Mouse (Mus musculus) embryonic facial prominence, embryonic 15.5 days (tissue): ENCODE data around the gene Ssbp3. TPM values are rescaled to one million over a fixed set of nuclear protein-coding genes. Genes with fewer than 3 reads are reported as not detected.

ENCODE experiments used
- ATAC-seq: fragments of 200-750 bp; cut with Nextera tagmentation; 2 replicates; pipeline ENCODE4 v1.8.0; 2017; ENCODE audit warnings: low read depth, moderate TSS enrichment; ENCODE audit not compliant: insufficient number of reproducible peaks, low FRiP score, low TSS enrichment
- H3K27ac ChIP-seq: fragments of 300-500 bp; sonication (generic); replicated peaks from 2 replicates; pipeline ENCODE4 v1.5.1; 2015; ENCODE audit warnings: mild to moderate bottlenecking, inconsistent platforms
- H3K27me3 ChIP-seq: fragments of 300-500 bp; sonication (generic); 2 replicates; pipeline ENCODE4 v1.6.1; 2015; ENCODE audit warnings: inconsistent platforms
- H3K36me3 ChIP-seq: fragments of 300-500 bp; sonication (generic); 2 replicates; pipeline ENCODE4 v1.6.1; 2015; ENCODE audit warnings: mild to moderate bottlenecking, inconsistent platforms
- H3K4me1 ChIP-seq: fragments of 300-500 bp; sonication (generic); 2 replicates; pipeline ENCODE4 v1.6.1; 2015; ENCODE audit warnings: inconsistent platforms
- H3K4me2 ChIP-seq: fragments of 300-500 bp; sonication (generic); replicated peaks from 2 replicates; pipeline ENCODE4 v1.6.1; 2015; ENCODE audit warnings: mild to moderate bottlenecking, inconsistent platforms
- H3K4me3 ChIP-seq: fragments of 300-500 bp; sonication (generic); replicated peaks from 2 replicates; pipeline ENCODE4 v1.5.1; 2015; ENCODE audit warnings: mild to moderate bottlenecking, inconsistent platforms
- H3K9ac ChIP-seq: fragments of 300-500 bp; sonication (generic); 2 replicates; pipeline ENCODE4 v1.6.1; 2015; ENCODE audit warnings: inconsistent platforms
- H3K9me3 ChIP-seq: fragments of 300-500 bp; sonication (generic); replicated peaks from 2 replicates; pipeline ENCODE4 v1.6.1; 2016; ENCODE audit warnings: inconsistent platforms
- WGBS: fragments of 180-500 bp; shearing (Covaris S2); methylation state at CpG from one replicate; pipeline ENCODE4 v1.1.7; 2015; 5-methylcytosine and 5-hydroxymethylcytosine counted together
- polyA plus RNA-seq: library from polyadenylated mRNA; unstranded; fragments of >200 nt; fragmentation: Nextera tagmentation; extraction: Ambion mirVana; gene quantifications from 2 replicates; pipeline ENCODE4 v1.2.1, GENCODE M21; 2015

The Ssbp3 gene
- polyA plus RNA-seq, 1 experiment from 2014 or later: 136 TPM

DNA sequence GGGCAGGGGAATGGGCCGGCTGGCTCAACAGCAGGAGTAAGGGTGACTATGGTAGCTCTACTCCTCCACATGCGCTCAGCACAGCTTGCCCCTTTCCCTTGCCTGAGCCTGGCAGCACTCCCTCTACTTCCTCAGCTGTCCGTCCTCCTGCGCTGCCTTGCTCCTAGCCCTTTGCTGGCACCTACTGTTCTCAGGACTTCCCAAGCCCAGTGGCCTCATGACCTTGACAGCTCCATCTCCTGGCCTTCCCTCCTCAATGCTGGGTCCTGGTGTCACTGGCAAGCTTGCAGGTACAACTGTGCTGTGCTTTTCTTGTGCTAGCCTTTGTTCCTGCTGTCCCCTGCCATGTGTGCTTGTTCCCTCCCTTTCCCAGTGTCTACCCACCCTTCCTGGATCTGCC, 172.6 kb downstream of the Ssbp3 start:
- no peak overlapping the region for H3K4me2 ChIP-seq
- H3K9ac ChIP-seq: no peak overlapping the region
- H3K9me3 ChIP-seq: no peaks in the 10 kb centered on the region
- no peak overlapping the region for H3K27ac ChIP-seq
- 90% methylated on average over 4 of the region's 4 CpGs for WGBS
- no peak overlapping the region for H3K4me3 ChIP-seq
- H3K27me3 ChIP-seq: no peaks in the 10 kb centered on the region
- H3K4me1 ChIP-seq: peaks cover 12% of the 10 kb centered on the region; the same call in 1 of the 2 replicates
- ATAC-seq: no peak
- no peaks in the 10 kb centered on the region for H3K36me3 ChIP-seq

DNA sequence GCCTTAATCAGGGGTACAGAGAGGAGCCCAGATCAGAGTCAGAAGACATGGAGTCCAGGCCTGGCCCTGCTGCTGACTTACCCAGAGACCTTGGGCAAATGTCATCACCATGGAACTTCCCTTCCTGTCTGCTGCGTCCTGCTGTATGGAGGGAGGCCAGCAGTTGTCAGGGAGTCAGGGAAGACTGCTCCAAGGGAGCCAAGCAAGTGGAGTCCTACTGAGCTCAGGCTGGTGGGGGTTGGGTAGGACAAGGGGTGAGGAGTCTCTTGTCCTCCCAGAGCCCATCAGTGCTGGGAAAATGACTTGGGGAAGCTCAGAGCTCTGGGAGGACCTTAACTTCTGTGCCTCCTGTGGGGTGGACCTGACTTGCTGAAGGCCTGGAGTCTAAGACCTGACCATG, 173.8 kb downstream of the Ssbp3 start:
- WGBS: 33% methylated on average over 1 of the region's 1 CpGs
- H3K4me3 ChIP-seq: no peak overlapping the region
- H3K27me3 ChIP-seq: no peaks in the 10 kb centered on the region
- no peaks in the 10 kb centered on the region for H3K9me3 ChIP-seq
- no peaks in the 10 kb centered on the region for H3K36me3 ChIP-seq
- no peak overlapping the region for H3K4me2 ChIP-seq
- peaks cover 12% of the 10 kb centered on the region; the same call in 1 of the 2 replicates for H3K4me1 ChIP-seq
- no peak overlapping the region for H3K27ac ChIP-seq
- ATAC-seq: no peak
- no peak overlapping the region for H3K9ac ChIP-seq

GRCm38 (mm10) chr4:107084858-107085257, 174.4 kb downstream of the Ssbp3 start:
- Histone ChIP-seq H3K4me2 (no peak overlapping the region), H3K4me3 (no peak overlapping the region), H3K27me3 (no peaks in the 10 kb centered on the region), H3K9ac (no peak overlapping the region), H3K4me1 (peaks cover 12% of the 10 kb centered on the region; the same call in 1 of the 2 replicates), H3K9me3 (no peaks in the 10 kb centered on the region), H3K36me3 (no peaks in the 10 kb centered on the region), H3K27ac (no peak overlapping the region)
- 14% methylated on average over 6 of the region's 6 CpGs for WGBS
- ATAC-seq: peak; percentile 74

DNA sequence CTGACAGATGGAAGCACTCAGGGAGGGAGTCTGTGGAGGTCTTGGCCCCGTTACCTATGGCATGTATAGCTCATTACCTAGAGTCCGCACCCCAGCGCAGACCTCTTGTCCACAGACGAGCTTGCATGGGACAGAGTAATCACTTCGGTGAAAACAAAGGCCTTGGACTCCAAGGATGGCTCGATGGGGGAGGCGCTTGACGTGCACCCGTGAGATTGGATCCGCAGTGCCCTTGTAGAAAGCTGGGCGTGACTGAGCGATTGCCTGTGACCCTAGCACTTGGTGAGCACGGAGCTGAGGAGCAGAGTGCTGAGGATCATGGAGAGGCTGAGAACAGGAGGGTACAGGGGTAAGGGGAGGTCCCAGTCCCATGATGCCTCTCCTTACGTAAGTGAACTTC, 181.2 kb downstream of the Ssbp3 start:
- 78% methylated on average over 14 of the region's 14 CpGs for WGBS
- no peak for ATAC-seq
- no peak overlapping the region for H3K9ac ChIP-seq

GRCm38 (mm10) chr4:107094484-107095187, 184.1 kb downstream of the Ssbp3 start:
- H3K27ac ChIP-seq: no peak overlapping the region
- no peaks in the 10 kb centered on the region for H3K9me3 ChIP-seq
- no peaks in the 10 kb centered on the region for H3K27me3 ChIP-seq
- ATAC-seq: no peak
- 58% methylated on average over 16 of the region's 16 CpGs for WGBS
- H3K4me3 ChIP-seq: no peak overlapping the region
- H3K4me1 ChIP-seq: peaks cover 12% of the 10 kb centered on the region; the same call in 1 of the 2 replicates
- H3K9ac ChIP-seq: no peak overlapping the region
- H3K36me3 ChIP-seq: no peaks in the 10 kb centered on the region
- H3K4me2 ChIP-seq: no peak overlapping the region

More for the DNA sequence above, 181.2 kb downstream of the Ssbp3 start:
- peaks cover 9% of the 10 kb centered on the region; the same call in 1 of the 2 replicates for H3K4me1 ChIP-seq
- no peak overlapping the region for H3K27ac ChIP-seq
- no peaks in the 10 kb centered on the region for H3K27me3 ChIP-seq
- no peak overlapping the region for H3K4me3 ChIP-seq
- H3K4me2 ChIP-seq: no peak overlapping the region
- no peaks in the 10 kb centered on the region for H3K9me3 ChIP-seq
- H3K36me3 ChIP-seq: no peaks in the 10 kb centered on the region

DNA sequence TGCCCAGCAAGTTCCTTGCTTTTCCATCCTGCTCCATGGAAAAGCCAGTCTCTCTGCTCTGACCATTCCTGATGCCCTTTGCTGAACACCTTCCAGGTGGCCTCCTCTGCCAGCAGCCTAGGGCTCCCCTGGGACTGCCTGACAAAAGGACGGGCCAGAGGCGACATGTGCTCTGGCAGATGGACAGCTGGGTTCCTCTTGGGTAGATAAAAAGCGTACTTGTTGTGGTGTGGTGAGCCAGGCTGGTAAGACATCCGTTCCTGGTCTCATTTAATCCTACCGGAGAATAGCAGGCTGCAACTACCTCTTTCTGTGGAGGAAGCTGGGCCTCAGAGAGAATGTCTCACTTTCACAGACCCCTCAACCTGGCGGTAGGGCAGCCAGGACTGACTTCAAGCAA, 185.5 kb downstream of the Ssbp3 start:
- Histone ChIP-seq H3K9me3 (no peaks in the 10 kb centered on the region), H3K9ac (no peak overlapping the region), H3K27me3 (no peaks in the 10 kb centered on the region), H3K27ac (no peak overlapping the region), H3K36me3 (no peaks in the 10 kb centered on the region), H3K4me3 (no peak overlapping the region), H3K4me1 (peaks cover 12% of the 10 kb centered on the region; the same call in 1 of the 2 replicates), H3K4me2 (no peak overlapping the region)
- WGBS: 23% methylated on average over 6 of the region's 6 CpGs
- ATAC-seq: no peak

DNA sequence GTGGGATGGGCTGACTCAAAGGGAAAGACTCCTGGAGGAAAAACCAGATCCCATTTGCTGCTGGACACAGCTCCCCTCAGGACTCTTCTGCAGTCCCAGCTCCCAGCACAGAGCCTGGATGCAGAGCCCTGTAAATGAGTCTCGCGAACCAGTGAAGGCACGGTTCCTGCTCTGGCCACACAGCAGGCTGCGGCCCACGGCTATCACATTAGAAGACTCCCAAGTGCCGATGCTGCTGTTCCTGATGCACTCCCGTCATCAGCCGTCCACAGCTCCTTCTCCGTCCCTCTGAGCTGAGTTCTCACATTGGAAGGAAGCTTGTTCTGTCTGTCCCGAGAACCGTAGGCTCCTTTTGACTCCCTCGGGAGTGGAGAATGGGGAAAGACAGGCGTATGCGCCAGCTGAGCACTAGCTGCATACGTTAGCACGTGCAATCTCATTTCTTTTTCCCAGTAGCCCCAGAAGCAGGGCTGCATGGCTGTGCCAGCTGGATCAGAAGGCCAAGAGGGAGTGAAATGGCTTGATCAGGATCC, 186.4 kb downstream of the Ssbp3 start, which contains the start of gene Cdcp2:
Gene Cdcp2, plus strand, starts transcription at position 51 of the 533 bp plus-strand sequence.
- Histone ChIP-seq H3K27me3 (no peaks in the 10 kb centered on the region), H3K4me1 (peaks cover 12% of the 10 kb centered on the region; the same call in 1 of the 2 replicates), H3K9ac (peak within 1 kb of the TSS; percentile 9; the same call in 1 of the 2 replicates), H3K36me3 (no peaks in the 10 kb centered on the region), H3K4me3 (no peak within 1 kb of the TSS), H3K27ac (no peak within 1 kb of the TSS), H3K9me3 (no peaks in the 10 kb centered on the region), H3K4me2 (no peak within 1 kb of the TSS)
- 61% methylated on average over 16 of the region's 16 CpGs for WGBS
- ATAC-seq: no peak

- WGBS: 69% methylated on average over 15 of the region's 15 CpGs
- ATAC-seq: no peak
- H3K4me1 ChIP-seq: peaks cover 12% of the 10 kb centered on the region; the same call in 1 of the 2 replicates
- H3K36me3 ChIP-seq: no peaks in the 10 kb centered on the region
- no peak overlapping the region for H3K9ac ChIP-seq
- no peaks in the 10 kb centered on the region for H3K27me3 ChIP-seq
- H3K4me3 ChIP-seq: no peak overlapping the region
- no peak overlapping the region for H3K27ac ChIP-seq
- H3K4me2 ChIP-seq: no peak overlapping the region
- H3K9me3 ChIP-seq: no peaks in the 10 kb centered on the region
Observed at GRCm38 (mm10) chr4:107097871-107098270, 187.4 kb downstream of the Ssbp3 start.

GRCm38 (mm10) chr4:107098375-107098774, 187.9 kb downstream of the Ssbp3 start:
- WGBS: 55% methylated on average over 10 of the region's 10 CpGs
- Histone ChIP-seq H3K9ac (no peak overlapping the region), H3K4me3 (no peak overlapping the region), H3K27ac (no peak overlapping the region), H3K27me3 (no peaks in the 10 kb centered on the region), H3K4me2 (no peak overlapping the region), H3K9me3 (no peaks in the 10 kb centered on the region), H3K36me3 (no peaks in the 10 kb centered on the region), H3K4me1 (peaks cover 12% of the 10 kb centered on the region; the same call in 1 of the 2 replicates)
- no peak for ATAC-seq

DNA sequence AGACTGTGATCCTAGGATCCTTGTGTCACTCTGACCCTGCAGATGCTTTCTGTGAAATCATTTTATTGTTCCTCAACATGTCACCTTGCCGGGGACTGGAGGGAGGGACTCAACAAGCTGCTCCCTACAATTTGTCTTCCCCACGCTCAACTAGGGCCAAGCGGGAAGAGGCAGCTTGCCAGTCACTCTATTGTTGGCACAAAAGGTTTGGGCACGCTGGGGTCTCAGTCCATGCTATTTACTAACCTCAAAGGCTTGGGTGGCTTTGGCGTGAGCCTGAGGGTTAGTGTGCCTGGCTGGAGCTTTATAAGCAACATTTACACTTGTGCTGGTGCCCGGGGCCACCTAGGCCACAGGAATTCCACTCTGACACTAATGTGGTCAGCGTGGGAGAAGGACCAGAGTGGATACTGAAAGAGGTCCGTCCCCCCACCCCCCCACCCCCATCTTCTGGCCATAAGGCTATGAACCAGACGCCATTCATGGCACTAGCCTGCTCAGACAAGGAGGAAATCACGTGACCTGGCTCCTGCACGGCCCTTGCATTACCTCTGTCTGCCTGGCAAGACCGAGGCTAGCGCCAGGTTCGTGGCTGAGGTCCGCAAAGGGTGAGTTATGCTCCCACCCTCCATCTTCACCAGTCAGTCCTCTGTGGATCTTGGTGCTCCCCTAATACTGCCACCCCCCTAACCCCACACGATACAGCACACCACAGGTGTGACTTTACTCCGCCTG, 188.5 kb downstream of the Ssbp3 start:
- 70% methylated on average over 17 of the region's 17 CpGs for WGBS
- Histone ChIP-seq H3K27me3 (no peaks in the 10 kb centered on the region), H3K27ac (no peak overlapping the region), H3K4me1 (peaks cover 12% of the 10 kb centered on the region; the same call in 1 of the 2 replicates), H3K4me3 (no peak overlapping the region), H3K9ac (no peak overlapping the region), H3K4me2 (no peak overlapping the region), H3K9me3 (no peaks in the 10 kb centered on the region), H3K36me3 (no peaks in the 10 kb centered on the region)
- ATAC-seq: no peak
